Mouse (Mus musculus) kidney, adult 2 months (tissue): ENCODE measurements around the gene Spats2l.

Source experiments
- CTCF ChIP-seq: fragments of 200-500 bp; conservative IDR thresholded peaks from 2 replicates; pipeline ENCODE4 v1.5.1; 2011; ENCODE audit warnings: low read depth, mild to moderate bottlenecking, control low read depth, low read length, moderate library complexity, mixed read lengths; ENCODE audit not compliant: insufficient read depth, insufficient read length
- POLR2A ChIP-seq: fragments of 200-500 bp; IDR thresholded peaks from one replicate; pipeline ENCODE4 v1.6.1; 2011; ENCODE audit warnings: low read depth, low read length, control low read depth

DNA sequence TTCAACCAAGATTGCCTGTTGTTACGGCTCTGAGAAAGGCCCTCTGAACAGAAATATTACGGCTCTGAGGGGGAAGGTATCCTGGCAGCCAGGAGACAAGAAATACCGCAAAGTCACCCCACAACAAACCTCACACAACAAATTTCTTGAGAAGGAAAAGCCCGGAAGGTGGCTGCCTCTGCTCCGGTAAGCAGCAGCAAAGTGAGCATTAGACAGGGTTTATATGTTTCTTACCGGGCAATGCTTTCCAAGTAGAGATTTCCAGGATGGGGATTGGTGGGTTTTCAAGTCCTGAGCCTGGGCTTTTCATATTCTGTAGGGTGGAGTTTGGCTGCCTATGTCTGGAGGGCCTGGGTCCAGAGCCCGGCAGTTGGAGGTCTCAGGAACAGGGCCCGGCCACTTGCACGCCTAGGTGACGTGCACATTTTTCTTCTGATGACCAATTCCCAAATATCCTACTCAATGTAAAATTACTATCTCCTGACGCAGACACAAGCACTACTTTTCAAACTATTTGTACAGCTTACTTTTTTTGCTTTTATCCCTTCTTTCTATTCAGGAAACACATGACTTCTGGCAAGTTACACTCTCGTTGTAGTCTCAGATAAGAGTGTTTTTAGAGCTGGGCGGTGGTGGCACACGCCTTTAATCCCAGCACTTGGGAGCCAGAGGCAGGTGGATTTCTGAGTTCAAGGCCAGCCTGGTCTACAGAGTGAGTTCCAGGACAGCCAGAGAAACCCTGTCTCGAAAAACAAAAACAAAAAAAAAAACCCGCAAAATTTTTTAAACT is 179.8 kb downstream of the Spats2l start:
- TF ChIP-seq POLR2A = no peak
- no peak for TF ChIP-seq CTCF
